Mouse (Mus musculus) right cerebral cortex, postnatal 4 days (tissue): ENCODE data around the gene Kazn.
A peak's percentile ranks its signal among the peaks of the same experiment; 100 is the strongest.

Experiments
- DNase-seq: peaks from one replicate; pipeline ENCODE4 v3.0.0-alpha.2; 2022

Kazn gene

DNA sequence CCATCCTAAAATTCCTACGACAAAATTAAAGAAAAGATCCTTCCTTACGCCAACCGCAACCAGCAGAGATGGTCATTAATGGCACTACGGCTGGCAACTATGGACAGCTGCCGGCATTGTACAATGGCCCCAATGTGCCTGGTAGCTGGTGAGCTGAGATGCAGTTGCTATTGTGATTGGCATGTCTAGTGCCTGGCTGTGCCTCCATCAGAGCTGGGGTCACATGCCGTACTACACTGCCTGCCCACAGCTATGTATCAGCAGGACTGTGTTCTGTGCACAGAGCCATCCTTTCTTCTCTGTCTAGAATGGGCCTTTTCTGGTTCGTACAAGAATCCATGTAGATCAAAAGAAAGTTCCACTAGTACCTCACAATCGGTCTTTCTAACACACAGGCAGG lies 49.2 kb downstream of the Kazn start:
- DNase-seq, result no peak

DNA sequence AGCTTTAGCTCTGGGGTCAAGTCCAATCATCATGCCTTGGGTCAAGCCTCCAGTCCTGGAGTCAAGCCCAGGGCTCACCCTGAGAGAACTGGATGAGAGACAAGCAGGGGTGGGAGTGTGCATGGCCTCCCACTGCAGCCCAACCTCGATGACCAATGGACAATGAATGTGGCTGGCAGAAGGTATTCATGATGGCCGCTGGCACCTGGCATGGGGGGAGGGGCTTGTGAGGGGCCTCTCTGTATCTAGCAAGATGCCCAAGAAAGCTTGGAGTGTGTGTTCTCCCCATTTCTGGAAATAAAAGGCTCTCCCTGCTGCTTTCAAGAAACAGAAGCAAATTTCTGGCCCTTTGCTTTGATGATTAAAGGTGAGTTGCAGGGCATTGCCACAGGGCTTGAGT lies 50.7 kb downstream of the Kazn start:
- DNase-seq, result no peak

DNA sequence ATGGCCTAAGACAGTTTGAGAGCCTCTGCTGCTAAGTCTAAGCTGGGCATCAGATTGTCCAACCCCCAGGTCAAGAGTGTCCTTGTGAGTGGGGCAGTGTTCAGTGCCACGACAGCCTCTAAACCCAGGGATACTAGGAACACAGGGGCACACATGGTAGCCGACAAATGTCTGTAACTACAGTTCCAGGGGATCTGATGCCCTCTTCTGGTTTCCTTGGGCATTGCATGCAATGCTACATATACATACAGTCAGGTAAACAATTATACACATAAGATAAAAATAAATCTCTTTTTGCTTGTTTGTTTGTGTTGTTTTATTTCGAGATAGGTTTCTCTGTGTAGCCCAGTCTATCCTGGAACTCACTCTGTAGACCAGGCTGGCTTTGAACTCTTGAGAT lies 53.0 kb downstream of the Kazn start:
- DNase-seq, result no peak

DNA sequence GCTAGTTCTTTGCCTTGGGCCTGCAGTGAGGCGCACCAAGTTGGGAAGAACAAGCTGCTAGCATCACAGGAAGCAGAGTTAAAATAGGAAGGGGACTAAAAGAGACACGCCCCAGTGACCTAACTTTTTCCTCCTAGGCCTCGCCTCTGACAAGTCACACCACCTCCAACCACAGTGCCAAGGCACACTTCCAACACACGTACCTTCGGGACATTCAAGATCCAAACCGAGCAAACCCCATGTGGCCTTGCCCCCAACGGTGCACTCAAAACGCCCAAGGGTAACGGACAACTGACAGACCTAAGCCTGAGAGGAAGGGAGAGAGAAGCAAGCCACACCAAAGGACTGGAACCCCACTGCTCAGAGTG lies 53.7 kb downstream of the Kazn start:
- DNase-seq, result no peak

DNA sequence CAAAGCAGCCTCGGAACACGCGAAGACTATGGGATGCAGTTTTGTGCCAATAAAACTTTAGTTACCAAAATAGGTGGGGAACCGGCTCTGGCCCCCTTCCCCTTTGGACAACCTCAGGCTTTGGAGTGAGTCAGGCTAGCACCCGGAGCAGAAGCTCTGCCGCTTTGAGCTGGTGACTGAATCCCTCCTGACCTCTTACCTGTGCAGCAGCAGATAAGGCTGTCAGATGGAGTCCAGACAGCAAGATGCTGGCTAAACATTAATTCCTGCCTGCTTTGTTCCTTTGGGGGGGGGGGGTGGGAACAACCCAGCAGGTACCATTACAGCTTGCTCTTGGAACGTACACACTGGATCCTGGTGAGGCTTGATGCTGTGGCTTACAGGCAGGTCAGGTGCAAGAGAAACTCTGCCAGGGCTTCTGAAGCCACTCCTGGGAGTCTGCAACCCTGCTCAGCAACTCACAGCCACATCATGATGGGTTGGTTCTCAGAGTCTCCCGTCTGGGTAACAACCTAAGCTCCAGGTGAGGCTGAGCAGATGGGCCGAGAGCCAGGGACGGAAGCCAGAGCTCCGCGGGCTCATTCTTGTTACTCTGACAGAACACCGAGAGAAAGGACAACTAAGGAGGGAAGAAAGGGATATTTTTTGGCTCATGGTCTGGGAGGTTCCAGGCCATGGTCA lies 54.2 kb downstream of the Kazn start:
- no peak for DNase-seq

DNA sequence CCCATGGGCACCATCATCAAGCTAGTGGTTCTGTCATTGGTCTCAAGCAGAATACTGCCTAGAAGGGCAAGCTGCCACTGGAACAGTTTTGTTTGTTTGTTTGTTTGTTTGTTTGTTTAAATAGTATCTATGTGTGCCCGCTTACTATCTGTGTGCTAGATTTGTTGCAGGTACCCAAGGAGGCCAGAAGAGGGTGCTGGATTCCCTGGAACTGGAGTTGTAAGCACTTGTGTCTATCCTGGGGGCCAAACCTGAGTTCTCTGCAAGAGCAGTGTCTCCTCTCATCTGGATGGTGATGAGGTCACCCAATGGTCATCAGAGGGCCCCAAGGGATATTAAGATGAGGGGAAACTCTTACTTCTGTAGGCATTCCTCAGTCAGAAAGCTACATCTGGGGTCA lies 55.6 kb downstream of the Kazn start:
- no peak for DNase-seq

DNA sequence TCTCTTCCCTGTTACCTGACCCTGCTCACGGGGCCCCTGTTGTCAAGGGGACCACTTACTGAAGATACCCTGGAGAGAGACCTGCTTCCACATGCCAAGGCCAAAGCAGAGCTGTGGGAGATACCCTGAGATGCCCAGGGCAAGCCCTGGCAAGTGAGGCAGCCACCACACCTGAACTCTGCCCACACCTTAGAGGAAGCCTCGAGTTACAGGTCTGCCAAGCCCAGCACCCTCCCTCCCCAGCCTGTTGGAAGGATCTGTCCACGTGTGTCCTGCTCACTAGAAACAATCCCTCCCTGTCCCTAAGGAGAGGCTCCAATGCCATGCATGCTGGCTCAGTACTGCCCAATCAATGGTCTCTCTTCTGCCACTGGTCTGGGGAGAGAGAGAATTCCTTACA lies 56.2 kb downstream of the Kazn start:
- no peak for DNase-seq

DNA sequence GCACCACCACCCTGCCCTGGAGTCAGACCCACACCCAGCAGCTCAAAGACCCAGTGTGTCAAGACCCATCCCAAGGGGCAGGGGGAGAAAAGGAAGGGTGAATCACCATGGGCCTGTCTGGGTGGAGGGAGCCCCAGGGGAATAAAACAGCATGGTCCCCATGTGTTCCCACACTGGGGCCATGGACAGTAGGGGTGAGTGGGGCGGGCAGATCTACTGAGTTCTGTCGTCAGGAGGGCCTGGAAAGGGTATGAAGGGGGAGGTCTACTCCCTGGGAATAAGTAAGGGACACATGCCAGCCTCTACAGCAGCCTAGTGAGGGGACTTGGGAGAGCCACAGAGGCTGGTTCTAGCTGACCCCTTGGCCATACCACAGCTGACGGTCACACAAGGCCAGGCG lies 57.6 kb downstream of the Kazn start:
- no peak for DNase-seq

DNA sequence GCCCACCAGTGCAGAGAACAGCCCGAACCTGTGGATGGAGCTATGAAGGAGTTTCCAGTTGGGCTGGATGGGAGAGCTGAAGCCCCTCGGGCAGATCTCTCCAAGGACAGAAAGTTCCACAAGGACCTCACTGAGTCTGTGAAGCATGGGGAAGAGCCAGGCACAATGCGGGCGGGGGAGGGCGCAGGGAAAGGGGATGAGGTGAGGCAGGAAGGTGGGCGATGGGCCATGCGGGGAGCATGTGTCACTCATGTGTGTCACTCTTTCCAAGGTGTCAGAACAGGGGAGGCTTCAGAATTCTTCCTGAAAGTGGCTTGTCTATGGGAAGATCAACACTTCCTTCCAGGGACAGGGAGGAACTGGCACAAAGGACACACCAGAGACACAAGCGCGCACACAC lies 58.3 kb downstream of the Kazn start:
- no peak for DNase-seq

DNA sequence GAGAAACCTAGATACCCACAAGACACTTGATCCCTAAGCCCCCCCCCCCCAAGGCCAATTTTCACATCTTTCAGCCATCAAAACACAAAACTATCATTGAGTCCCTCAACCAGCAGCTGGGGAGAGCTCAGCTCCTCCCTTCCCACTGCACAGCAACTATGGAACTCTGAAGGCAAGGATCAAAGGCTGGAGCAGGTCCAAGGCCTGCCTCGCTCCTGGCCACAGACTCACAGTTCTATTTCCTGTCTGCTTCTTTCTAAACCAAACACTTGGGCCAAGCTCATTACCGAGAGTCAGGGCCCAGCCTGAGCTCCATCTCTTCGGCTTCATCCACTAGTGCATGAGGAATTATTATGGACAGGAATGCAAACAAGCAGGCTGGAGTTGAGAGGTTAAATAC lies 58.9 kb downstream of the Kazn start:
- DNase-seq, result peak; percentile 62

DNA sequence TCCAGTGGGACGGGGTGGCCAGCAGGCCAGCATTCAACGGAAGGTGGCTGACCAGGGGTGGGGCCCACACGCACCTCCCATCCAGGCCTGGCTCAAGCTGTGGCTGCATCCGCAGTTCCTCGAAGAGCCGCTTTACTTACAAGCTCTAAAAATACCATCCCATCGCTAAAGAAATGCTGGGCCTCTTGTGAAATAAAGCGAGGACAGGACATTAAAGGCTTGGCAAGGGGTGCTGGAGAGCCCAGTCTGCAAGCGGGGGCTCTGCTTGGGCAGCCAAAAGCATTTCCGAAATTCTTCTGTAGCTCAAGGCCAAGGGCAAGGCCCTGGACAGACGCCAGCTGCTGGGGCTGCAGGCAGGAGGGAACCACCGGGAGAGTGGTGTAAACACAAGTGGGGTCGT lies 59.7 kb downstream of the Kazn start:
- peak; percentile 65 for DNase-seq

DNA sequence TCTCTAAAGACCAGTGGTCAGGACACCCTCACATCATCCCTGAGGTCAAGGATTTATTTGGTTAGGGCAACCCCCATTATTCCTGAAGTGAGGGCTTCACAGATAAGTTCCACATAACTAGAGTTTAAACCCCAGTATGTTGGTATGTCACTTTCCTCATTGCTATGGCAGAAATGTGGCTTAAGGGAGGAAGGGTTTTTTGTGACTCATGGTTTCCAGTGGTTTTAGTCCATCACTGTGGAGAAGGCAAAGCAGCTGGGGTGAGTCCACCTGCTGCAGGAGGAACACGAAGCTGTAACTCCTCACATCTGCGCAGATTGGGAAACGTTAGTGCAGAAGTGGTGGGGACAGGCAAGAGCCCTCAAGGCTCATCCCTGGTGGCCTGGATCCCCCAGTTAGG lies 62.5 kb downstream of the Kazn start:
- no peak for DNase-seq

DNA sequence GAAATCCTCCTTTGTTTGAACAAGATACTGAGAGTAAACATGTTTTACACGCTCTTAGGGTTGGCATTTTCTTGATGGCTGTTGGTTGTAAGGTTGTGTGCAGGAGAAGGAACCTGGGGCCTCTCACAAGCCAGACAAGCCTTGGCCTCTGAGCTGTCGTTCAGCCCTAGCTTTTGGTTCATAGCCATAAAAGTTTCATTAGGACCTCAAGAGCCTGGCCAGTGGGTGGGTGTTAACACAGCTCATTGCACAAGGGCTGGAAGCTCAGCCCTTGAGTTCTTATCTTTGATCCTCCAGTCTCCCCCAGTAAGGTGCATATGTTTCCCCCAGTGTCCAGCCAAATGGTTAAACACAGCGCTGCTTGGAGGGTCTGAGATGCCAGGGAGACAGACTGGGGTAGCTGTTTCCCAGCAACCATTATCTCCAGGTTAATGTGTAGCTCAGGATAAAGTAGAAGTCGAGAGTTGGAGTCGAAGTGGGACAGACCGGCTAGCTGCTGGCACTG lies 65.2 kb downstream of the Kazn start:
- DNase-seq, result no peak

DNA sequence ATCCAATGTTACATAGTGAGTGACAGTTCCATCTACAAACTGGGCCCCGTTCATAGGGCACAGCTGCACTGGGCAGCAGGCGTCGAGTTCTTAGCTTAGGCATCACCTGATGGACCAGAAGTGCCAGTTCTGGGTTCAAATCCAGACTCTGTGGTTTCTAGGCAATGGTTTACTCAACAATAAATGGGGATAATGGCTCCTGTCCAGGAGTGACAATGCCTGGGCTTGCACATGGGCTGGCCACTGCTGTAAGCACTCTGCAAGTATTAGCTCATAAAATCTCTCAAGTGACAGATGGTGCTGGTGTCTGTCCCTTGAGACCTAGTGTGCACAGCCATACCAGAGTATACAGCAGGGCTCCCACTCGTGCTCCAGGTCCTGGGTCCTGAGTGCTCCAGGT lies 66.3 kb downstream of the Kazn start:
- no peak for DNase-seq

DNA sequence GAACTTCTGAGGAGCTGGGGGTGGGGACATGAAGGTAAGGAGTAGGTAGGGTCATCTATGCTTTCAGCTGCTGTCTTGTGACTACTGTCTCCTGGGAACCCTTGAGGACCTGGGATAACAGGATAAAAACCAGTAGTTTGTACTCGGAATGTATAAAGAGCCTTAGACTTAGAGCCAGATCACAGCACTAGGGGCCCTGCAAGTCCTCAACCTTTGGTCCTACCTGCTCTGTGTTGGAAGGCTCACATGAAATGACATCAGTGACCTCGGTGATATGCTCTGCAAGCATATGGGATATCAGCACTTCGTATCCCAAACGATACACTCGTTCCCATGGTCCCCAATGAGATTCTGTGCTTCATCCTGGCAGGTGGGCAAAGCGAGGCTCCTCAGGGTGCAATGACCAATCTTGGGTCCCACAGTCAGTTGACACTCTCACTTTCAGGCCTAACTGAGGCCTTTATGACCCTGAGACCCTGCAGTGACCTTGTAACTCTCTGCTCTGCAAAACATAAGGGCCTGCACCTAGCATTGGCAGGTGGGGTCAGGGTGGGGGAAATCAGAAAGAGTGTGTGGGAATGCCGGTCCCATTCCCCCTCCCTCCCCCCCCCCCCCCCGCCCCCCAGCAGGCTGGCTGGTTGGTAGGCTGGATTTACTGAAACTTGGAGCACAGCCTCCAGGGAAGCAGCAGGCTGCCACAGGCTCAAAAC lies 67.3 kb downstream of the Kazn start:
- DNase-seq, result no peak

DNA sequence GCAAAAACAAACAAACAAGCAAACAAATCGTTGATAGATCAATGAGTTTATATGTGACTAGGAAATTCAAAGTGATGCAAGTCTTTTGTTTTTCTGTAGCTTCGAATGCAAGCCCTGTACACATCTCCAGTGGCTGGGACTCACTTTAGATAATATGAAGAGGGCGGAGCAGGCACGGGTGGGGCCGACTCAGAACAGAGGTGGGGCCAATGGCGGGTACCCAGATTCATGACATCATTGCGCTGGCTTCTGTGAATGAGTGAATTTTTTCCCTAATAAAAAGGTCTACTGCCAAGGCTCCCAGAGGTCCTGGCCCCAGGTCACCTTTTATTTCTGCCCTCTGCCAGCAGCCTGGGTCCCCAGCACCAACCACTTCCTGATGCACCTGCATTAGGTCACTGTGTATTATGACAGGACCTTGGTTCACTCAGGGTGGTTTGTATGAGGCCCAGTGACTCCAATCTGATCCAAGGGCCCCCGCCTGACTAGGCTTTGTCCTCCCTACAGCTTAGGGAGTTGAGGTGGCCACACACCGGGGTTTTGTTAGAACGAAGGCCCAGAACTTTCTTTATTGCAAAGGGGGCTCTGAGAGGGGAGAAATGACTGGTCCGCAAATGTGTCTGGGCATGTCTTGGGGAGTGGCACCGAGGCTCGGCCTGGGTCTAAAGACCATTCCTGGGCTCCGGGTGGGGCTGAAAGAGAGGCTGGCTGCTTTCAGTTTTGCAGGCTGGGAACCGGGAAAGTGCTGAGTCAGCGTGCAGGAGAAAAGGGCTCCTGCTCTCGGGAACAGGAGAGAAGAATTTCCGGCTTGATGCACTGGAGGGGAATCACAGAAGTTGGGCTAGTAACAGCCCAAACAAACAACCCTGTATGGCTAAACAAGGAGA lies 68.1 kb downstream of the Kazn start:
- peak; percentile 25 for DNase-seq

DNA sequence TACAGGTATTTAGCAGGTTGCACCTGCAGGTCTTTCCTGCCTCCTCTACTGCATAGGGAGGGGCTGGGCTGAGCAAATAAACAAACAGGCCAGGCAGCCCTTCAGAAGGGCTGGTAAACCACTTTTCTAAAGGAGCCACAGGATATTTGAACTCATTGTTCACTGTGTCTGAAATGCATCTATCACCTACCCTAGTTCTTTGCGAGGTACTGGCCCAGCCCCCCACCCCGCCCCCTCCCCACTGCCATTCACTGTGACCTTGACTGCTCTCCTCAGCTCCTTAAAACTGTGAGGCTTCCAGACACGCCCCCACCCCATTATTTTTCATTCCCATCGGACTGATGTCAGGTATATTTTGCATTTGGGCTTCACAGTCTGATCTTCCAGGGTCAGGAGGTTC lies 69.6 kb downstream of the Kazn start:
- DNase-seq, result no peak

DNA sequence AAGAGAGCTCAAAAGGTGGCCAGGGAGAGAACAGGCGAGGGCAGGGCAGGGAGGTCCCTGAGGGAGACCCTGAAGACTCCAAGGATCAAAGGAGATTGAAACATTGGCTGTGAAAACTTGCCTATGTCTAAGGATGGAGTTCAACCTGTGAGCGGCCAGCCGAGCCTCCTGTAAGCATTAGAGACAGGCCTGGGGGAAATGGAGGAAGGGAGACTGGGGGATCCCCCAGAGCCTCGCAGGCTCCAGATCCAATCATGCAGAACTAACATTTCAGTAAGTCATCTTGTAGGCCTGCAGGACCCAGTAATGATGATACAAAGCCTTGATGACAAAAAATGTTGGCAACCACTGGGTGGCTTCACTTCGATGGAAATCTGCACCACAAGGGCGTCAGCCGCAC lies 70.8 kb downstream of the Kazn start:
- no peak for DNase-seq

DNA sequence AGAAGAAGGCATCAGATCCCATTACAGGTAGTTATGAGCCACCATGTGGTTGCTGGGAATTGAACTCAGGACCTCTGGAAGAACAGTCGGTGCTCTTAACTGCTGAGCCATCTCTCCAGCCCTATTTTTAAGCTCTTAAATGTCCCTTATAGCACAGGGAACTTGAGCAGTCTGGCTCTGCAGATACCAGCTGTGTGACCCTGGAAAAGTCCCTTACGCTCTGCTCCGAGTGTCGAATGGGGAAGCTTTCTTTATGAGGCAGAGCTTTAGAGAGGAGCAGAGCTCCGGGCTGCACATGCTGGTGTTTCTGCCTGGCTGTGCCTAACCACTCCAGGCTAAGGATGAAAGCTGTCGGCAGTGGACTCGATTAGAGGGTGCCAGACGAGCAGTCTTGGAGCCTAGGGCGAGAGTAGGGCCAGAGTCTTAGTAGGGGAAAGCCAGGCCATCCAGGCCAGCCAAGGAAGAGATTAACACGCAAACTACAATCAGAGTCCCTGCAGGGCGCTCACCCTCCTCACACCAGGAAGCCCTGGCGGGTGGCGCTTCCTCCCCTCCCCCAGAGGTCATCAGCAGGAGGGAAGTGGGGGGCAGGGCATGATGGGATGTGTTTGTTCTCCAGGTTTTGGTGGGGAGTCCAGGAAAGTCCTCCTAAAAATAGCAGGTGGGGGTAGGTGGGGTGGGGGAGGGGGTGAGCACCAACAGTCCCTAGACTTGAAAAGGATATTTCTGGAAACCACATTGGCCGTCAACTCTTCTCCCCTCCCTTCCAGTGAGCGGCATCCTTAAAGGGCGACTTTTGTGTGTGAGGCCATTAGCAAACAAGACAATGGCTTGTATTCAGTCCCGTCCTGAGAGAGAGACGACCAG lies 73.1 kb downstream of the Kazn start:
- DNase-seq, result no peak

DNA sequence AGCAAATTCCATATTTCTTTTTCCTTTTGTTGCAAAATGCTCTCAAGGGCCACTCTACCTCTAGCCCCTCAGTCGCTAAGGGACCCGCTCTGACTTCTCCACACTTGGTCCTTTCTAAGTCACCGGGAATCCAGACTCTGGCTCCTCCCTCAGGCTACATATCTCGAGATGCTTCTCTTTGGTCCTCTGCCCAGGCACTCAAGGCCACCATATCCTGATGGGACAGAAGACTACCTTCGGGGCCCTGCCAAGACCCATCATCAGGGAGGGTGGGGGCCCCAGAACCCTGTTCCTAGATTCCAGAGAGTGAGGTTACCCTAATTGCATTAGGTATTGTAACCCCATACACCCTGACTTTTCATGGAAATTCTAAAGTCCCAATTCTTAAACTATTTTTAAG lies 73.8 kb downstream of the Kazn start:
- no peak for DNase-seq

DNA sequence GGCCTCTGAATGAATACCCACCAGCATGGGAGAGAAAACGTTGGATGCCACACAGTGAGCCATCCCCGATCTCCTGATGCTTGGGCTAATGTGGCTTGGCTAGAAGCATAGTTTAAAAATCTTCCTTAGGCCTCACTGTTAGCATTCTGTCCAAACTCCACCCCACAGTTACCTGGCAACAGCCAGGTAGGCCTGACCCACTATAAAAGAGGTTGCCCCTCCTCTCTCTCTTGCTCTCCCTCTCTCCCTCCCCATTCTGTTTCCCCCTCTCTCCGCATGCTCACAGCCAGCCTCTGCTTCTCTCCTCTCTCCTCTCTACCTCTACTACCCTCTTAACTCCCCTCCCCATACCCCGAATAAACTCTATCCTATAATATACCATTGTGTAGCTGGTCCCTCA lies 74.8 kb downstream of the Kazn start:
- DNase-seq, result no peak

DNA sequence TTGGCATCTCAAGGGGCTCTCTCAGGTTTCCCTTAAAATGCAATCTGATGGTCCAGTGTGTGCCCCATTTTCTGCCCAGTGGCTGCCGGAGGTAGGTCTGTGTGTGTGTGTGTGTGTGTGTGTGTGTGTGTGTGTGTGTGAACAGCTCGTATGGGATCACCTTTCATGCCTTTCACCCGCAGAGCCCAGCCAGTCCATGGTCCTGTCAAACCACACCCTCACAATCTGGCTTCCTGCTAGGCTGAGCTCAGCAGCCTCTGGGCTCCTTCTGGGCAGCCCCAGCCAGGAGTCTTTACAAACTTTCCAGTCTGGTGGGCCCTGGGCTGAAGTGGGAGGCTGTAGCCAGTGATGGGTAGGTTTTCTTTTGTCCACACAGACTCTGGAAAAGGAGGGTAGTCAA lies 75.3 kb downstream of the Kazn start:
- DNase-seq, result no peak

DNA sequence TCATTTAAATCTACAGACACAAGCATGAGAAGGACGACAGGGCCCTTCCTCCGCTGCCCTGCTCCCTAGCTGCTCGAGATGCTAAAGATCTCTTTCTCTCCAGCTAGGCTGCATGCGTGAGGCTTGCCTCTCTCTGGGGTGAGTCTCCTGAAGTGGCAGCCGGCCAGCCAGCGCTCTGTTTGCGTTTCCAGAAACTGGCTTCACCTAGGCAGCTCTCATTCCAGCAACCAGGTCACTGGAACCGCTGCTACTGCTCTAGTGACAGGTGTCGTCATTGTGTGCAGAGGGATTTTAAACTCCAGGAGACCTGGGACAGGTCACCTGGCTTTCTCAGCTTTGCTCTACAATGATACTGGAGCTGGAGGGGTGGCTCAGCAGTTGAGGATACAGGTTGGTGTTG lies 76.5 kb downstream of the Kazn start:
- DNase-seq, result no peak
